Mouse (Mus musculus) heart, embryonic 12.5 days (tissue): ENCODE measurements around the gene Slc35b3. TPM values are rescaled to one million over a fixed set of nuclear protein-coding genes. Genes with fewer than 3 reads are reported as not detected.

Experiments
- ATAC-seq: fragments of 200-750 bp; cut with Nextera tagmentation; 2 replicates; pipeline ENCODE4 v1.8.0; 2017; ENCODE audit warnings: moderate TSS enrichment, moderate library complexity; ENCODE audit not compliant: insufficient number of reproducible peaks, low FRiP score
- H3K27ac ChIP-seq: fragments of 300-500 bp; sonication (generic); 2 replicates; pipeline ENCODE4 v1.5.1; 2016; ENCODE audit warnings: mild to moderate bottlenecking, moderate library complexity; ENCODE audit not compliant: poor library complexity, severe bottlenecking
- H3K27me3 ChIP-seq: fragments of 300-500 bp; sonication (generic); replicated peaks from 2 replicates; pipeline ENCODE4 v1.6.1; 2016; ENCODE audit warnings: mild to moderate bottlenecking, moderate library complexity
- H3K36me3 ChIP-seq: fragments of 300-500 bp; sonication (generic); 2 replicates; pipeline ENCODE4 v1.6.1; 2016; ENCODE audit warnings: mild to moderate bottlenecking, moderate library complexity
- H3K4me1 ChIP-seq: fragments of 300-500 bp; sonication (generic); replicated peaks from 2 replicates; pipeline ENCODE4 v1.6.1; 2016; ENCODE audit warnings: mild to moderate bottlenecking
- H3K4me2 ChIP-seq: fragments of 300-500 bp; sonication (generic); 2 replicates; pipeline ENCODE4 v1.6.1; 2016; ENCODE audit warnings: mild to moderate bottlenecking, moderate library complexity
- H3K4me3 ChIP-seq: fragments of 300-500 bp; sonication (generic); 2 replicates; pipeline ENCODE4 v1.5.1; 2016; ENCODE audit warnings: mild to moderate bottlenecking
- H3K9ac ChIP-seq: fragments of 300-500 bp; sonication (generic); 2 replicates; pipeline ENCODE4 v1.6.1; 2016; ENCODE audit warnings: mild to moderate bottlenecking, moderate library complexity
- H3K9me3 ChIP-seq: fragments of 300-500 bp; sonication (generic); replicated peaks from 2 replicates; pipeline ENCODE4 v1.6.1; 2016; ENCODE audit warnings: mild to moderate bottlenecking, moderate library complexity
- WGBS: fragments of 180-500 bp; shearing (Covaris S2); methylation state at CpG from one replicate; pipeline ENCODE4 v1.1.7; 2016; 5-methylcytosine and 5-hydroxymethylcytosine counted together
- polyA plus RNA-seq: library from polyadenylated mRNA; unstranded; fragments of >200 nt; fragmentation: Nextera tagmentation; extraction: Ambion mirVana; gene quantifications from 2 replicates; pipeline ENCODE4 v1.2.1, GENCODE M21; 2016

The Slc35b3 gene
- polyA plus RNA-seq, 1 experiment from 2014 or later, result 25.0 TPM

- Histone ChIP-seq H3K4me3 (no peak overlapping the region), H3K9me3 (peaks cover 5% of the 10 kb centered on the region; the same call in 1 of the 2 replicates), H3K27me3 (no peaks in the 10 kb centered on the region), H3K36me3 (no peaks in the 10 kb centered on the region), H3K4me2 (no peak overlapping the region), H3K4me1 (no peaks in the 10 kb centered on the region), H3K27ac (no peak overlapping the region), H3K9ac (no peak overlapping the region)
- WGBS, result 43% methylated on average over 6 of the region's 6 CpGs
- no peak for ATAC-seq
These were observed 11.9 kb upstream of the Slc35b3 start for GRCm38 (mm10) chr13:38972602-38973001.

DNA sequence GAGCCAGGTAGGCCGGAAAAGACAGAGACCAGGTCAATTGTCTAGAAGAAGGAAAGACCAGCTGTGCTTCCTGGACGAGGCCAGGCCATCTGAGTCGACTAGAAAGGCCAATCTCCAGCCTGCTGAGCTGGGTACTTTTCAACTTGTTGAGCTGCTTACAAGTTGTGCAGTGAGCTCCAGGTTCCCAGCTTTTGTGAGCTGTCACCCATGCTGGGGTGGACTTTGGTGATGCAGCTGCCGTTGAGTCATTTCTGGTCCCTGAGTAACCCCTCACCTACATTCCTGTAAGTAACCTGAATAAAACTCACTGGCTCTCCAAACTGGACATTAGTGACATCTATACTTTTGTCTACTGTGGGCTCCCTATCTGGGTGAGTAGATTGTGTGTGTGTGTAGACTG is 10.4 kb upstream of the Slc35b3 start:
- Histone ChIP-seq H3K4me1 (no peaks in the 10 kb centered on the region), H3K36me3 (no peaks in the 10 kb centered on the region), H3K9ac (no peak overlapping the region), H3K27ac (no peak overlapping the region), H3K9me3 (peaks cover 5% of the 10 kb centered on the region; the same call in 1 of the 2 replicates), H3K4me2 (no peak overlapping the region), H3K27me3 (no peaks in the 10 kb centered on the region), H3K4me3 (no peak overlapping the region)
- ATAC-seq, result no peak
- WGBS, result 79% methylated on average over 4 of the region's 4 CpGs

DNA sequence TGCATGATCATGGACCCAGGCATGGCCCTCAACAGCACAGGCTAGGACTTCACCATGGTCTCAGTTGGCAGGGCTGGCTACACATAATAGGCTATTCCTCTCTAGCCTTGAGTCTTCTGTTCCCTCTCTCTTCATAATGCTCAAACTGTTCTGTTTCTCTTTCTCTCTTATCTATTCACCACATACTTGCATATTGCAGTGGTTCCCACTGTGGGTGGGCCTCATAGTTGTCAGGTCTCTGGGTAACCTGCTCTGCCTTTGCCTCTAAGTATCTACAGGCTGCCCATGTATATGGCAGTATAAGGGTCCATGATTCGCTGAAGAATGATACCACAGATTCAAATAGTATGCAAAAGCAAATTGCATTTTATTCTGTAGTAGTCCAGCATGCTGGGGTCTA is 6.8 kb upstream of the Slc35b3 start:
- ATAC-seq, result no peak
- Histone ChIP-seq H3K4me3 (no peak overlapping the region), H3K9me3 (peaks cover 5% of the 10 kb centered on the region; the same call in 1 of the 2 replicates), H3K27me3 (no peaks in the 10 kb centered on the region), H3K4me1 (no peaks in the 10 kb centered on the region), H3K4me2 (no peak overlapping the region), H3K27ac (no peak overlapping the region), H3K9ac (no peak overlapping the region), H3K36me3 (no peaks in the 10 kb centered on the region)
- WGBS, result 79% methylated on average over 1 of the region's 1 CpGs

DNA sequence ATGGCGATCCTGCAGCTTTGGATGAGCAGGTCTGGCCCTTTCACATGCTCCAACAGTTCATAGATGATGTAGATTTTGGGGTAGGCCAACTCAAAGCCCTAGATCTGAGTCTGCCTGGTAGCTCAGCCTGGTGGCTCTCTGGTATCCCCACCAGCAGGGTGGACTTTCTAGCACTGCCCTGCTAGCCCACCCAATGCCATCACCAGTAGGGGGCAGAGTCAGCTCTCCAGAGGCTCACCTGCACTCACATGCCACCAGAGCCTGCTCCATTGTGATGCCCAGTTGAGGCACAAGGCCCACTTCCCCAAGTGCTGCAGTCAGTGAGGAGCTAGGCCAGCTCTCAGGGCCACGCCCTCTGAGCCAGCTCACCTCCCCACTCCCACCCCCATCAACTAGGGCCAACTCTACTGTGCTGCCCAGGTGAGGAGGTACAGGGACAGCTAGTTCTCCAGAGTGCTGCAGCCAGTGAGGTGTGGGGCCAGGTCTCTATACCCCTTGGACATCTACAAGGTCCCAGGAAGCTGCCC is 6.3 kb upstream of the Slc35b3 start:
- no peak for ATAC-seq
- H3K4me2 ChIP-seq, result no peak overlapping the region
- H3K9ac ChIP-seq, result no peak overlapping the region
- no peak overlapping the region for H3K4me3 ChIP-seq
- H3K27ac ChIP-seq, result no peak overlapping the region
- H3K4me1 ChIP-seq, result no peaks in the 10 kb centered on the region
- no peaks in the 10 kb centered on the region for H3K36me3 ChIP-seq
- peaks cover 5% of the 10 kb centered on the region; the same call in 1 of the 2 replicates for H3K9me3 ChIP-seq
- 60% methylated on average over 2 of the region's 2 CpGs for WGBS
- no peaks in the 10 kb centered on the region for H3K27me3 ChIP-seq

GRCm38 (mm10) chr13:38962771-38963170 is 2.1 kb upstream of the Slc35b3 start:
- Histone ChIP-seq H3K36me3 (no peaks in the 10 kb centered on the region), H3K4me1 (peaks cover 12% of the 10 kb centered on the region), H3K4me3 (no peak overlapping the region), H3K4me2 (no peak overlapping the region), H3K27ac (no peak overlapping the region), H3K9ac (no peak overlapping the region), H3K27me3 (no peaks in the 10 kb centered on the region), H3K9me3 (no peaks in the 10 kb centered on the region)
- WGBS, result 77% methylated on average over 2 of the region's 2 CpGs
- ATAC-seq, result no peak

GRCm38 (mm10) chr13:38958037-38958436 is 2.6 kb downstream of the Slc35b3 start:
- Histone ChIP-seq H3K9me3 (no peaks in the 10 kb centered on the region), H3K27me3 (no peaks in the 10 kb centered on the region), H3K27ac (0 out of 2 replicates have a peak overlapping the region, but pooled peaks have one; percentile 30), H3K4me3 (no peak overlapping the region), H3K4me2 (peak overlapping the region; percentile 40), H3K9ac (no peak overlapping the region), H3K4me1 (peaks cover 22% of the 10 kb centered on the region), H3K36me3 (peaks cover 24% of the 10 kb centered on the region)
- peak; percentile 26; the same call in 1 of the 2 replicates for ATAC-seq
- 53% methylated on average over 5 of the region's 5 CpGs for WGBS

GRCm38 (mm10) chr13:38946296-38947012 is 14.2 kb downstream of the Slc35b3 start:
- peak overlapping the region; percentile 84 for H3K27ac ChIP-seq
- H3K9ac ChIP-seq, result no peak overlapping the region
- peaks cover 20% of the 10 kb centered on the region for H3K4me1 ChIP-seq
- no peaks in the 10 kb centered on the region for H3K9me3 ChIP-seq
- ATAC-seq, result peak; percentile 75; the same call in 1 of the 2 replicates
- no peak overlapping the region for H3K4me2 ChIP-seq
- H3K27me3 ChIP-seq, result no peaks in the 10 kb centered on the region
- no peak overlapping the region for H3K4me3 ChIP-seq
- WGBS, result 46% methylated on average over 3 of the region's 3 CpGs
- peaks cover 43% of the 10 kb centered on the region for H3K36me3 ChIP-seq

GRCm38 (mm10) chr13:38945767-38946166 is 14.9 kb downstream of the Slc35b3 start:
- Histone ChIP-seq H3K4me3 (no peak overlapping the region), H3K9ac (no peak overlapping the region), H3K4me2 (no peak overlapping the region), H3K27me3 (no peaks in the 10 kb centered on the region), H3K4me1 (peaks cover 21% of the 10 kb centered on the region), H3K9me3 (no peaks in the 10 kb centered on the region), H3K27ac (peak overlapping the region; percentile 84), H3K36me3 (peaks cover 50% of the 10 kb centered on the region)
- 57% methylated on average over 1 of the region's 1 CpGs for WGBS
- ATAC-seq, result peak; percentile 57; the same call in 1 of the 2 replicates

- Histone ChIP-seq H3K4me1 (peaks cover 21% of the 10 kb centered on the region), H3K36me3 (peaks cover 51% of the 10 kb centered on the region), H3K27ac (no peak overlapping the region), H3K4me2 (no peak overlapping the region), H3K4me3 (no peak overlapping the region), H3K9ac (no peak overlapping the region), H3K27me3 (no peaks in the 10 kb centered on the region), H3K9me3 (no peaks in the 10 kb centered on the region)
- WGBS, result 67% methylated on average over 6 of the region's 6 CpGs
- no peak for ATAC-seq
These were observed 15.7 kb downstream of the Slc35b3 start for GRCm38 (mm10) chr13:38944951-38945350.

GRCm38 (mm10) chr13:38941786-38942185 is 18.9 kb downstream of the Slc35b3 start:
- Histone ChIP-seq H3K4me1 (peaks cover 12% of the 10 kb centered on the region), H3K27me3 (no peaks in the 10 kb centered on the region), H3K36me3 (peaks cover 52% of the 10 kb centered on the region), H3K9ac (no peak overlapping the region), H3K9me3 (no peaks in the 10 kb centered on the region), H3K27ac (no peak overlapping the region), H3K4me2 (no peak overlapping the region), H3K4me3 (no peak overlapping the region)
- no peak for ATAC-seq
- 89% methylated on average over 4 of the region's 4 CpGs for WGBS

DNA sequence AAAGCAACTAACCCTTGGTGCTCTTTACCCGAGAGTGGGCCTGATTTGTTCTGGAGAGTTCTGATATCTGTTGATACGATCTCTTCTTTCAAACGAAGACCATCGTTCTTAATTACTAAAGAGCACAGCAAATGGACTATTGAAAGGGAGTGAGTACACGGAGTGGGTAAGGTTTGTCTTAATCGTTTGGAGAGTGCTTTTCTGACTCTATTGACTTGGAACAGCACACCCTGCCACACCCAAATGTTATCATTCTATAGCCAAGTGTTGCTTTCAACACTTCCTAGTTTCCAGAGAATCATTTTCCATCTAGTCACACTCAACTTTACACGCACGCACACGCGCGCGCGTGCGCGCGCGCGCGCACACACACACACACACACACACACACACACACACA is 19.4 kb downstream of the Slc35b3 start:
- Histone ChIP-seq H3K27me3 (no peaks in the 10 kb centered on the region), H3K27ac (no peak overlapping the region), H3K9ac (no peak overlapping the region), H3K36me3 (peaks cover 57% of the 10 kb centered on the region), H3K9me3 (no peaks in the 10 kb centered on the region), H3K4me1 (peaks cover 7% of the 10 kb centered on the region), H3K4me3 (no peak overlapping the region), H3K4me2 (no peak overlapping the region)
- WGBS, result 85% methylated on average over 19 of the region's 19 CpGs
- no peak for ATAC-seq
